Mouse (Mus musculus): ENCODE measurements at regions not wholly inside any gene's neighbourhood (a gene's known extent, or its start where the extent isn't known, plus 50 kb on each side); places are given as distances from the start of the nearest gene placed in this dataset.

DNA sequence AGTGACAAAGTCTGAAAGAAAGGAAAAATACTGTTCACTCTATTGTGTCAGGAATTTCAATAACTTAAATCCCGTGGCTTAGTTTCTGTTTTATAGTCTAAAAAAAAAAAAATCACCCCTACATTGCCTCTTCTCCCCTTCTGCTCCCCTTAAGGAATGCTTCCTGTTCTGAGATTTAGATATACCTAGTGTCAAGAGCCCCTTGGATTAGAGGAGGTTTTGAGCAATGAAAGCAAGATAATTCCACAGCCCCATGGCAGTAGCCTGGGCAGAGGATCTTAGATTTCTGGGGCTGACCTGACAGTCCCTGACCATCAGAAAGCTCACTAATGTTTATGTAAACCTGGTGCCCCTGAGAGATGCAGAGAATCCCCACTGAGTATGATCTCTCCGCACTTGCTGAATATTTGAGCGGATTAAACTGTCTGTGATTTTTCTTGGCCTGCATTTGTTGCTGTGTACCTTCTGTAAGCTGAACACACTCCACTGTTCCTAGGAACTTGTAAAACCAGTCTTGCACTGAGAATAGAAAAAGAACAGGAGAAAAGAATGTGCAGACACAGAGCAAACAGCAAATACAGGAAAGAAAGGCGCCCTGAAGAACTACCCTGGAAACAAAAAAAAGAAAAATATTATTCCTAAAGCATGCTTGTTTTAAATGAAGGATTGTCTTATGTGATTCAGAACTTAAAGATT is 164.3 kb downstream of the Cxxc4 start:
- Histone ChIP-seq H3K36me3 (ENCODE audit: control insufficient read depth, insufficient read depth) (no peaks in the 10 kb centered on the region), H3K79me2 (ENCODE audit: control insufficient read depth, insufficient read depth) (no peaks in the 10 kb centered on the region), H3K4me3 (no peak overlapping the region), H3ac (ENCODE audit: control insufficient read depth, insufficient read length) (no peak overlapping the region), H3K27me3 (ENCODE audit: control insufficient read depth, insufficient read depth, insufficient read length) (no peaks in the 10 kb centered on the region), H3K4me2 (ENCODE audit: low read depth) (no peak overlapping the region)
- no peak for TF ChIP-seq CEBPB (IDR thresholded peaks at IDR 0.05; ENCODE audit: insufficient read depth, poor library complexity, severe bottlenecking)
- no peak for TF ChIP-seq TCF3 (IDR thresholded peaks at IDR 0.05; ENCODE audit: insufficient read length, low read depth)
- TF ChIP-seq TCF12 (IDR thresholded peaks at IDR 0.05; ENCODE audit: insufficient read depth, poor library complexity, severe bottlenecking), result no peak
- TF ChIP-seq USF1 (IDR thresholded peaks at IDR 0.05; ENCODE audit: low read depth), result no peak
- TF ChIP-seq MYOG (IDR thresholded peaks at IDR 0.05; ENCODE audit: control insufficient read depth in 1 of 3, insufficient read depth in 1 of 3, insufficient read length in 2 of 3, low read depth in 2 of 3), result no peak
- no peak for TF ChIP-seq MYOD1 (IDR thresholded peaks at IDR 0.05; ENCODE audit: control insufficient read depth in 1 of 3, insufficient read length in 2 of 3, low read depth in 2 of 3)

DNA sequence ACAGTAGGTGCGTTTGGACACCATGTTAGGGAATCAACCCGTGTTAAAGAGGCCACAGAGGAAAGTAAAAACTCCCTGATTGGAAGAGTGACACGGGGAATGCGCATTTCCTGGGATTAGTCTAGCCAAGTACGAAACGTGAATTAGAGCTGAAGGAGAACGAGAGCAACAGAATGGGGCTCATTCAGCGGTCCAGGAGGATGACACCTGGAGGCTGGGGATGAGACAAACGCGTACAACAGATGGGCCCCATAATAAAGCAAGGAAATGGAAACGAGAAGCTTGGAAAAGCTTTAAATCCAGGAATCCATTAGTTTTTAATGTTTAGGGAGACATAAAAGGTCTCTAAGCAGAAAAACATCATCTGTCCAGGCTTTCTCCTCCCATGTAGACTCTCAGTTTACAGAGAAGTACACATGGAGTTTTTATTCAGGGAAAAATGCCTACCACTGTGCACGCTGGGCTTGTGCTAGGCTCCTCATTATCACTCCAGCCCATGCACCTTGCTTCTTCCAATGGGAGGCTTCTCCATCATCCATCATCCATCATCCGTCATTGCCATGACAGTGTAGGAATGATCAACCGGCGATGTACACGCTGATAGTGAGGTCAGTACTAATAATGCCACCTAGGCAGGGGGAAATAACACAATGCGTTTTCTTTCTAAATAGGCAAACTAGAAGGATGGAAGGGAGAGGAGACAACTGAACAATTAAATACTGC is 179.5 kb downstream of the Cxxc4 start:
- H3K79me2 ChIP-seq (ENCODE audit: control insufficient read depth, insufficient read depth), result no peaks in the 10 kb centered on the region
- no peaks in the 10 kb centered on the region for H3K27me3 ChIP-seq (ENCODE audit: control insufficient read depth, insufficient read depth, insufficient read length)
- no peak overlapping the region for H3K4me2 ChIP-seq (ENCODE audit: low read depth)
- no peak overlapping the region for H3K4me3 ChIP-seq
- H3ac ChIP-seq (ENCODE audit: control insufficient read depth, insufficient read length), result no peak overlapping the region
- TF ChIP-seq TCF3 (IDR thresholded peaks at IDR 0.05; ENCODE audit: insufficient read length, low read depth), result no peak
- TF ChIP-seq USF1 (IDR thresholded peaks at IDR 0.05; ENCODE audit: low read depth), result no peak
- no peak for TF ChIP-seq SRF (IDR thresholded peaks at IDR 0.05; ENCODE audit: control insufficient read depth, insufficient read length, low read depth)
- TF ChIP-seq MYOD1 (IDR thresholded peaks at IDR 0.05; ENCODE audit: control insufficient read depth in 1 of 3, insufficient read length in 2 of 3, low read depth in 2 of 3), result no peak
- no peak for TF ChIP-seq REST (IDR thresholded peaks at IDR 0.05; ENCODE audit: insufficient read depth, insufficient read length)
- TF ChIP-seq MAX (IDR thresholded peaks at IDR 0.05; ENCODE audit: low read depth), result no peak
- TF ChIP-seq TCF12 (IDR thresholded peaks at IDR 0.05; ENCODE audit: insufficient read depth, poor library complexity, severe bottlenecking), result no peak
- no peak for TF ChIP-seq E2F4 (IDR thresholded peaks at IDR 0.05; ENCODE audit: insufficient read depth)
- H3K36me3 ChIP-seq (ENCODE audit: control insufficient read depth, insufficient read depth), result no peaks in the 10 kb centered on the region

DNA sequence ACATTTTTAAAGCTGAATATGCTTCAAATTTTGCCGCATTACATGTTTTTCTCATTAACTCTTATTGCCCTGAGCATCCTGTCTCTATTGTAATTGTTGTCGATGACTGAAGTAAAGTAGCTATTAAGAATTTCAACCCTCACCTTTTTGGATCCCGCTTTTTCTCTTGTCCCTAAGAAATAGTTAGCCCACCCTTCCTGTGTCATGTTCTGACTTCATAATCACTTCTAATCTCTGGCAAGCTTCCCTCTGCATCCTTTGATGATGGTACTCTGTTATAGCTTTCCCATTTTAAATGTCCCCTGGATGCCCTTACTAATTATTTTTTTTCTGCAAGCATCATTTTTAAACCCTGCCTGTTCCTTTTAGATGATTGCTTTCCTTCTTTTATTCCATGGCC is 191.3 kb downstream of the Cxxc4 start:
- no peak overlapping the region for H3ac ChIP-seq (ENCODE audit: control insufficient read depth, insufficient read length)

DNA sequence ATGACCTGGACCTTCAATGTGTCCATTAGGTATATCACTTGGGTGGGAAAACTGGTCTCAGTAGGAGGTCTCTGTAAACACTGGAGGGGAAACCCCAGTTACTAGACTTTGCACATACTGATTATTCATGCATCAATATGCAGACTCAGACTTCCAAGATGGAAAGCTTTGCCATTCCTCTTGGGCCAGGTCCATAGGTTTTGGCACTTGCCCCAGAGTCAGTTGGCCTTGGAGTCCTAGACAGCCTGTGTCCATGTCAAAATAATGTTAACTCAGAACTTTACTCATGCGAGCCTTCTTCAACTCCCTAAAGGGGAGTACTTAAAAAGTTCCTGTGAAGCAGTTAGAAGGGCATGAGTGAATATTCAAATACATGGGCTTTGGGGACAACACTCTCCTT is 230.3 kb downstream of the Cxxc4 start:
- Histone ChIP-seq H3K4me3 (no peak overlapping the region), H3K27me3 (ENCODE audit: control insufficient read depth, insufficient read depth, insufficient read length) (no peaks in the 10 kb centered on the region), H3K36me3 (ENCODE audit: control insufficient read depth, insufficient read depth) (no peaks in the 10 kb centered on the region), H3ac (ENCODE audit: control insufficient read depth, insufficient read length) (no peak overlapping the region), H3K79me2 (ENCODE audit: control insufficient read depth, insufficient read depth) (no peaks in the 10 kb centered on the region), H3K4me2 (ENCODE audit: low read depth) (no peak overlapping the region)
- no peak for TF ChIP-seq USF1 (IDR thresholded peaks at IDR 0.05; ENCODE audit: low read depth)
- TF ChIP-seq SRF (IDR thresholded peaks at IDR 0.05; ENCODE audit: control insufficient read depth, insufficient read length, low read depth), result no peak
- no peak for TF ChIP-seq MYOG (IDR thresholded peaks at IDR 0.05; ENCODE audit: control insufficient read depth in 1 of 3, insufficient read depth in 1 of 3, insufficient read length in 2 of 3, low read depth in 2 of 3)
- no peak for TF ChIP-seq E2F4 (IDR thresholded peaks at IDR 0.05; ENCODE audit: insufficient read depth)
- TF ChIP-seq TCF12 (IDR thresholded peaks at IDR 0.05; ENCODE audit: insufficient read depth, poor library complexity, severe bottlenecking), result no peak
- TF ChIP-seq TCF3 (IDR thresholded peaks at IDR 0.05; ENCODE audit: insufficient read length, low read depth), result no peak
- no peak for TF ChIP-seq POLR2A (IDR thresholded peaks at IDR 0.05; ENCODE audit: insufficient read length, low read depth)
- no peak for TF ChIP-seq REST (IDR thresholded peaks at IDR 0.05; ENCODE audit: insufficient read depth, insufficient read length)
- no peak for TF ChIP-seq POLR2AphosphoS2 (IDR thresholded peaks at IDR 0.05; ENCODE audit: insufficient read length, low read depth)
- no peak for TF ChIP-seq MYOD1 (IDR thresholded peaks at IDR 0.05; ENCODE audit: control insufficient read depth in 1 of 3, insufficient read length in 2 of 3, low read depth in 2 of 3)
- TF ChIP-seq MAX (IDR thresholded peaks at IDR 0.05; ENCODE audit: low read depth), result no peak
- no peak for TF ChIP-seq CEBPB (IDR thresholded peaks at IDR 0.05; ENCODE audit: insufficient read depth, poor library complexity, severe bottlenecking)

More for the DNA sequence above, 191.3 kb downstream of the Cxxc4 start:
- Histone ChIP-seq H3K79me2 (ENCODE audit: control insufficient read depth, insufficient read depth) (no peaks in the 10 kb centered on the region), H3K4me2 (ENCODE audit: low read depth) (no peak overlapping the region), H3K36me3 (ENCODE audit: control insufficient read depth, insufficient read depth) (no peaks in the 10 kb centered on the region), H3K4me3 (no peak overlapping the region), H3K27me3 (ENCODE audit: control insufficient read depth, insufficient read depth, insufficient read length) (no peaks in the 10 kb centered on the region)
- TF ChIP-seq CEBPB (IDR thresholded peaks at IDR 0.05; ENCODE audit: insufficient read depth, poor library complexity, severe bottlenecking) (no peak), MYOG (IDR thresholded peaks at IDR 0.05; ENCODE audit: control insufficient read depth in 1 of 3, insufficient read depth in 1 of 3, insufficient read length in 2 of 3, low read depth in 2 of 3) (no peak), MYOD1 (IDR thresholded peaks at IDR 0.05; ENCODE audit: control insufficient read depth in 1 of 3, insufficient read length in 2 of 3, low read depth in 2 of 3) (no peak), E2F4 (IDR thresholded peaks at IDR 0.05; ENCODE audit: insufficient read depth) (no peak), TCF12 (IDR thresholded peaks at IDR 0.05; ENCODE audit: insufficient read depth, poor library complexity, severe bottlenecking) (no peak), MAX (IDR thresholded peaks at IDR 0.05; ENCODE audit: low read depth) (no peak), USF1 (IDR thresholded peaks at IDR 0.05; ENCODE audit: low read depth) (no peak), POLR2A (IDR thresholded peaks at IDR 0.05; ENCODE audit: insufficient read length, low read depth) (no peak), TCF3 (IDR thresholded peaks at IDR 0.05; ENCODE audit: insufficient read length, low read depth) (no peak), REST (IDR thresholded peaks at IDR 0.05; ENCODE audit: insufficient read depth, insufficient read length) (no peak), POLR2AphosphoS2 (IDR thresholded peaks at IDR 0.05; ENCODE audit: insufficient read length, low read depth) (no peak), SRF (IDR thresholded peaks at IDR 0.05; ENCODE audit: control insufficient read depth, insufficient read length, low read depth) (no peak)

Measured in myocyte (in vitro differentiated cells).